Mouse (Mus musculus): ENCODE results near the gene Cenpv.

- TF ChIP-seq CTCF (conservative IDR thresholded peaks at IDR 0.05 in 1 of 2, IDR thresholded peaks at IDR 0.05 in 1 of 2; ENCODE audit: low read depth in 2 of 2, low read length in 2 of 2) (no peak), KAT2A (IDR thresholded peaks at IDR 0.05; ENCODE audit: insufficient replicate concordance, low read length) (no peak)
Measured at GRCm38 (mm10) chr11:62513311-62513710, 25.8 kb downstream of the Cenpv start.

All from CH12.LX (cell line).